Mouse (Mus musculus) yolk sac, embryonic 10.5 days (tissue): Measurements from ENCODE around the gene Pde5a.

Experiments
- DNase-seq: peaks from one replicate; pipeline ENCODE4 v3.0.0-alpha.2; 2017; ENCODE audit warnings: low spot score

Gene Pde5a

GRCm38 (mm10) chr3:122855149-122855548 is 126.4 kb downstream of the Pde5a start:
- no peak for DNase-seq

GRCm38 (mm10) chr3:122859829-122860228 is 131.1 kb downstream of the Pde5a start:
- no peak for DNase-seq

- no peak for DNase-seq
Observed at GRCm38 (mm10) chr3:122860573-122861498, 132.1 kb downstream of the Pde5a start.

GRCm38 (mm10) chr3:122865092-122865491 is 136.3 kb downstream of the Pde5a start:
- no peak for DNase-seq

- no peak for DNase-seq
Observed at GRCm38 (mm10) chr3:122868270-122868669, 139.5 kb downstream of the Pde5a start.

DNA sequence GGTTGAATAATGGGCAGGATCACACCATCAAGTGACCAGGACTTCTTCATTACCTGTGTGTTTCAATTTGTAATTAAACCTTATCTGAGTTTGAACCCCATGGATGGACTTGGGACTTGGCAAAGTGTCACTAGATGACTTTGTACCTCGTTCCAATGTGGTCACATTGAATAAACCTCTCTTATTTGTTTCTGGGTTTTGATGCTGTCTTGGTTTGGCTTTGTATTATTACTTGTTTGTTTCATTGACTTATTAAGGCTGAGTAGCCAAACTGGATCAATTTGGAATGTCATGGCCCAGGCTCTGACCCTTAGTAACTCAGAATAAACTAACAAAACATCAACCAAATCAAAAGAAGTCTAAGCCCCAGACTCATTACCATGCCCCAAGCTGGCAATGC is 142.8 kb downstream of the Pde5a start:
- DNase-seq = no peak

- DNase-seq = no peak
Observed at GRCm38 (mm10) chr3:122876870-122877269, 148.1 kb downstream of the Pde5a start.

DNA sequence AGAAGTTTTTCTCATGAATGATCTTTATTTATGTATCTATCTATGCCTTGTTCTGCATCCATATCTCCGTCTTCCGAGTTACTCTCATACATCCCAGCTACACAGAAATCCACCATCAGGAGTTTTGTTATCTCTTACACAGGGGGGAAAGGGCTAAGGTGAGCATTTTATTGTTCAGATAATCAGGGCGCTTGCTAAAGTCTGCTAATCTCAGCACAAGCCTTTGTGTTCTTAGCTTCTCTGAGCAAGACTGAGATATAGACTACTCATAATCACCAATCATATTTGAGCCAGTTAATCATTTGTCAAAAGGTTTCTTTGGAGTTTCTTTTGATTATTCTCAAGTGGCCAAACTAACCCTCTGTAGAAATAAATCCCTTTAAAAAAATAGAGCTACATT is 148.8 kb downstream of the Pde5a start:
- DNase-seq = no peak

GRCm38 (mm10) chr3:122878705-122879315 is 150.1 kb downstream of the Pde5a start:
- DNase-seq = no peak

DNA sequence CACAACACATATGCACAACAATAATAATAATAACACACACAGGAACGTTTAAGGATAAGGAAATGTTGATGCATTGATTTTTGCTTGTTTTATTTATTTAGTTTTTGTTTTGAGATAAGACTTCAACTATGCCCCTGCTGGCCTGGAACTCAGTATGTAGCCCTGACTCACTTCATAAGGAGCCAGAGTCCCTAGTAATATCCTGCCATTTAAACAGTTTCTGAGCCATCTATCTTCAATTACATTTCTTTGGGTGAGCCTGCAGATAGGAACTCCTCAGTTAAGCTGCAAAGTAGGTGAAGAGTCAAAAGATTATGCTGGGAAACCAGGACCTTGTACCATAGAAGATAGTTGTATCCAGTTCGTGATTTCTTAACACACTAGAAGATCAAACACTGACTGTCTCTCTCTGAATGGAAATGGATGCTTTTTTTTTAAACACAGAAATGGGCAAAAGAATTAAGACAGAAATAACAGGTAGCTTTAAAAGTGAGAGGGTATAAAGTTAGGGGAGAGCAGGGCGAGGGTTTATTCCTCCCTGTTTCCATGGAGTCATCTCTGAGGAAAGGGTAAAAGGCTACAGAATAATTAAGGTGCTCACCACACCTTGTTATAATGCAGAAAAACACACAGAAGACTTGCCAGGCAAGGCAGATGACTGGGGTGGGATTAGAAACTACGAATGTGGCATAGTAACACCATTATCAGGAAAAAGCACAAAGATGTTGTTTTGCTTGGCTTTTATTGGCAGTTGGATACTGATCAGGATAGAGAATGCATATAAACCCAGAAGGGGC is 159.0 kb downstream of the Pde5a start:
- DNase-seq = no peak

DNA sequence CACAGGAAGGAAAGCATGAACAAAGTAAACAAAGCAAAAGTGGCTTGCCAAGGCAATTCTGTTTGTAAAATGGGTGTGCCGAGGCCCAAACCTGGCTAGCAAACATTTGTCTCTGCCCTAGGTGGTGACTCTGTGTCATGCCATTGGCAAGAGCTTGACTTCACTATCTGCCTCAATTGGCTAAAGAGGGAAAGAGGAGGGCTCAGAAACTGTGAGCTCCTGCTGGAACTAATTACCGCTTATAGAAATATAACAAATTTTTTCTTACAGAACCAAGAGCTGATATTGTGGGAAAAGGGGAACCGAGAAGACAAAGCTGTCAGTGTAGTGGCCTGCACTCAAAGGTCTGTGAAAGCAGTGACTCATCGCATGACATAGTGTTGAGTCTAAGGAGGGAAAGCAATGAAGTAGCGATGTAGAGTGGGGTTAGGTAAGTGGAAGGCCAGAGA is 159.6 kb downstream of the Pde5a start:
- DNase-seq = no peak

DNA sequence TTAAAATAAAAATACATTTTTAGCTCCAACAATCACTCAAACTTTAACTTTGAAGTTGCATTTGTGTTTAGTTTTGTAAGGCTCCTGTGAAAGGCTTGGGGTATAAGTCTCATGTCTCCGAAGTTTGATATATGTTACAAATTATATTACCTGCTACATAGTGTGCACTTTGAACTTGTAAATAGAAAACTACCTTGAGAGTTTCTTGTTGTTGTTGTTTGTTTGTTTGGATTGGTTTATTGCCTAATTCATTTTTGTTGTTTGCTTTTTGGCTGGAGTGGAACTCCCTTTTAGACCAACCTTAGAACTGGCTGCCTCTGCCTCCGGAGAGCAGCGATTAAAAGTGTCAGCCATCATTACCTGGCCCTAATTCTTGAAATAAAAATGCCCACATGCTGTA is 166.0 kb downstream of the Pde5a start, which contains the start of gene Fabp2:
Fabp2 (plus strand) TSS at position 301 of the 400 bp plus-strand sequence.
- DNase-seq = no peak

DNA sequence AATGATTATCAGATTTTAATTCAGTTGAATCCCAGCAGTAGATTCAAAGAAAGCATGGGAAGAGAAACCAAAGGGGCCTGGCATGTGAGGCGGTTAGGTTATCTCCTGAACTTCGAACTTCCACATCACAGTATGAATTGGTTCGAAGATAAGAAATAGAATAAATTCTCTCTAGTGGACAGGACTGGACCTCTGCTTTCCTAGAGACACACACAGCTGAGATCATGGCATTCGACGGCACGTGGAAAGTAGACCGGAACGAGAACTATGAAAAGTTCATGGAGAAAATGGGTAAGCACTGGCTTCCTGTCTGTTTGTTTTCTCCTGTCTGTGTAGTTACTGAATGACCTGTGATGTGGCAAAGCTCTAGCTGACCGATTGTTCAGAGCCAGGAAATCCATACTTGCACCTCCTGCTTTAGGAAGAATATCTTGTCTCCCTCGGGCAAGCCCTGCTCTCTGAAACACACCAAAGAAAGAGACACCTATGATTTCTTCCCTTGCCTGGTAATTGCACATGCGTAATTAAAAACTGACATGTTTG is 166.5 kb downstream of the Pde5a start:
- DNase-seq = peak; percentile 43

GRCm38 (mm10) chr3:122898254-122898653 is 169.5 kb downstream of the Pde5a start:
- DNase-seq = no peak

DNA sequence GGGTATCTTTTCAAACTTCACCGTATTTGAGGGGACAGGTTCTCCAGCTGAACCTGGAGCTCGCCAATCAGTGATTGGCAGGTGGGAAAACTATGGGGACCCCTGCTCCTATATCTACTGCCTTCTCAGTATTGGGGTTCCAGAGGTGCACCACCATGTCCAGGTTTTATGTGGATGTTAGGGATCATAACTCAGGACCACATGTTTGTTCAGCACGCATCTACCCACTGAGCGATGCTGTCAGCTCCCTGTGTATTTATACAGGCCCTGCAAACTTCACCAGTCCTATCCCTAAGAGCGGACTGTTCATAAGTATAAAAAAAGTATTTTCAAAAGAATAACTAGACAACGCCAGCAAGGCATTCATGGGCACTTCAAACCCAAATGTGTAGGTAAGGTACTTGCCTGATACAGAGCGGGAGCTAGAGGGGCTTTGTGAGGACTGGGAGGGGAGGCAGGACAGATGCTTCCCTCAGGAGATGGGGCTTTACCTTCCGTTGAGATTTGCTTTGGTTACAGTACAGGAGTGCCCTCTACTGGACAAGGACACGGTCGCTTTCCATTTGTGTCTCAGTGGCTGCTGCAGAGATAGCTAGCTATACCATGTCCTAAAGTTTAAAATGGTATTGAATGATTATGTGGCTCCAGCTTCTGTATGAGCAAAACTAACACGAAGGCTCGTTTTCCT is 175.1 kb downstream of the Pde5a start:
- peak; percentile 51 for DNase-seq

- DNase-seq = no peak
Observed at GRCm38 (mm10) chr3:122907841-122908240, 179.1 kb downstream of the Pde5a start.
